Mouse (Mus musculus) T-helper 2 cell (primary cell): ENCODE measurements around the gene Ddit4l.
"Not testable (repeated sequence)": the region's sequence is repeated elsewhere in the genome, so short reads cannot be mapped to it uniquely, and the experiment has no call there.

Experiments used
- in situ Hi-C: fragments of 300-600 bp; cut with MboI, MseI; formaldehyde crosslinking; loops from one replicate; pipeline ENCODE4 v1.15.1; 2025; ENCODE audit warnings: high pct_unique_total_duplicates

Ddit4l gene

GRCm38 (mm10) chr3:137621312-137621711 is at the start of gene Ddit4l:
Gene Ddit4l (plus strand): TSS chr3:137621612.
- in situ Hi-C loops = not testable (repeated sequence)

GRCm38 (mm10) chr3:137576146-137576545 is 45.3 kb upstream of the Ddit4l start:
- in situ Hi-C loops = no loop called here

- in situ Hi-C loops = loop anchor here (10.0 kb wide), 1 partner anchor 312 kb away; no protein-coding TSS in a partner anchor
Measured at GRCm38 (mm10) chr3:137586376-137586969, 34.9 kb upstream of the Ddit4l start.

GRCm38 (mm10) chr3:137589811-137590210 is 31.6 kb upstream of the Ddit4l start:
- in situ Hi-C loops = loop anchor here (10.0 kb wide), 1 partner anchor 315 kb away; no protein-coding TSS in a partner anchor

- in situ Hi-C loops = no loop called here
Measured at GRCm38 (mm10) chr3:137594332-137594905, 27.0 kb upstream of the Ddit4l start.

GRCm38 (mm10) chr3:137608918-137609435 is 12.4 kb upstream of the Ddit4l start:
- in situ Hi-C loops = no loop called here

- in situ Hi-C loops = no loop called here
Measured at GRCm38 (mm10) chr3:137610457-137611109, 10.8 kb upstream of the Ddit4l start.

GRCm38 (mm10) chr3:137611110-137611857 is 10.1 kb upstream of the Ddit4l start:
- in situ Hi-C loops = no loop called here

GRCm38 (mm10) chr3:137611981-137612380 is 9.4 kb upstream of the Ddit4l start:
- in situ Hi-C loops = no loop called here

- in situ Hi-C loops = no loop called here
Measured at GRCm38 (mm10) chr3:137620540-137620939, 872 bp upstream of the Ddit4l start.

- in situ Hi-C loops = no loop called here
Measured at GRCm38 (mm10) chr3:137622091-137622490, 679 bp downstream of the Ddit4l start.

- in situ Hi-C loops = no loop called here
Measured at GRCm38 (mm10) chr3:137622895-137623580, 1.6 kb downstream of the Ddit4l start.

- in situ Hi-C loops = no loop called here
Measured at GRCm38 (mm10) chr3:137623581-137624362, 2.4 kb downstream of the Ddit4l start.

GRCm38 (mm10) chr3:137625054-137625453 is 3.6 kb downstream of the Ddit4l start:
- in situ Hi-C loops = loop anchor here (25.0 kb wide), 1 partner anchor 1463 kb away; no protein-coding TSS in a partner anchor

- in situ Hi-C loops = loop anchor here (10.0 to 25.0 kb wide), 2 partner anchors 1259 to 1471 kb away; no protein-coding TSS in a partner anchor
Measured at GRCm38 (mm10) chr3:137633726-137634125, 12.3 kb downstream of the Ddit4l start.

- in situ Hi-C loops = loop anchor here (10.0 to 25.0 kb wide), 2 partner anchors 1262 to 1474 kb away; no protein-coding TSS in a partner anchor
Measured at GRCm38 (mm10) chr3:137636571-137636970, 15.2 kb downstream of the Ddit4l start.

- in situ Hi-C loops = loop anchor here (25.0 kb wide), 1 partner anchor 1479 kb away; no protein-coding TSS in a partner anchor
Measured at GRCm38 (mm10) chr3:137641238-137641637, 19.8 kb downstream of the Ddit4l start.

- in situ Hi-C loops = loop anchor here (25.0 kb wide), 1 partner anchor 1480 kb away; no protein-coding TSS in a partner anchor
Measured at GRCm38 (mm10) chr3:137642137-137642536, 20.7 kb downstream of the Ddit4l start.

GRCm38 (mm10) chr3:137642568-137642967 is 21.2 kb downstream of the Ddit4l start:
- in situ Hi-C loops = loop anchor here (25.0 kb wide), 1 partner anchor 1480 kb away; no protein-coding TSS in a partner anchor

GRCm38 (mm10) chr3:137644081-137644480 is 22.7 kb downstream of the Ddit4l start:
- in situ Hi-C loops = loop anchor here (25.0 kb wide), 1 partner anchor 1482 kb away; no protein-coding TSS in a partner anchor
